Mouse (Mus musculus) frontal cortex, adult 2 months (tissue): ENCODE measurements around the gene Timp2. TPM values are rescaled to one million over a fixed set of nuclear protein-coding genes. Genes with fewer than 3 reads are reported as not detected.
"Not testable (repeated sequence)": the region's sequence is repeated elsewhere in the genome, so short reads cannot be mapped to it uniquely, and the experiment has no call there.

Experiments used
- DNase-seq, 2 experiments: peaks; one replicate each; pipeline ENCODE4 v3.0.0; 2022; ENCODE audit warnings: low spot score in 1 of 2; ENCODE audit errors: extremely low spot score in 1 of 2
- polyA plus RNA-seq: library from polyadenylated mRNA; depleted of rRNA; stranded (reverse); fragments of >200 nt; gene quantifications from 2 replicates; pipeline ENCODE4 v1.2.3, GENCODE M21; 2012

The Timp2 gene
- polyA plus RNA-seq, 1 experiment, result 218 TPM

DNA sequence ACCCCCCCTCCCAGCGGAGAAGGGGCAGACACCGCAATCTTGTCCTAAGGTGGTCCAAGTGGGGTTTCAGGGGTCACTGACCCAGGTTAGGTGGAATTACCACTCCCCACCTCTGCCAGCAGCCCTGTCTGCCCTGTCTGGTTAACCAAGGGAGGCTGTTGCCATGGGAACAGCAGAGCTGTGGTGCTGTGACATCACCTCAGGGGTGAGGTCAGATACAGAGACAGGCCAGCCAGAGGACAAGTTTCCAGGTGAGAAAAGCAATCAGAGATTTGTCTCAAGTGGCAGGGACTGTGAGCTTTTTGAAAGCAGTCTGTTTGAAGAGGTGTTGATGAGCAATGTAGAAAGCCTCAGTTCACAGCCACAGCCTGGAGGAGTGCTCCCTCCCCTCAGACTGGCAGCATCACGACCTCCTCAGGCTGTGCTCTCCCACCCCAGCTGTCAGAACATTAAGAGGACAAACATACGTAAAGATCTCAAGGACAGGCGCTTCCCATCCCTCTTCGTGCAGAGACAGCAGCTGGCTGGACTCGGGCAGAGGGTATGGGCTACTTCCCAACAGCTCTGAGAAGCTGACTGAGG, 13.0 kb downstream of the Timp2 start, which contains the start of gene Cep295nl:
Gene Cep295nl, minus strand, starts transcription at position 101 of the 582 bp plus-strand sequence.
- peak in 1 of 2 experiments; percentile 31 for DNase-seq

DNA sequence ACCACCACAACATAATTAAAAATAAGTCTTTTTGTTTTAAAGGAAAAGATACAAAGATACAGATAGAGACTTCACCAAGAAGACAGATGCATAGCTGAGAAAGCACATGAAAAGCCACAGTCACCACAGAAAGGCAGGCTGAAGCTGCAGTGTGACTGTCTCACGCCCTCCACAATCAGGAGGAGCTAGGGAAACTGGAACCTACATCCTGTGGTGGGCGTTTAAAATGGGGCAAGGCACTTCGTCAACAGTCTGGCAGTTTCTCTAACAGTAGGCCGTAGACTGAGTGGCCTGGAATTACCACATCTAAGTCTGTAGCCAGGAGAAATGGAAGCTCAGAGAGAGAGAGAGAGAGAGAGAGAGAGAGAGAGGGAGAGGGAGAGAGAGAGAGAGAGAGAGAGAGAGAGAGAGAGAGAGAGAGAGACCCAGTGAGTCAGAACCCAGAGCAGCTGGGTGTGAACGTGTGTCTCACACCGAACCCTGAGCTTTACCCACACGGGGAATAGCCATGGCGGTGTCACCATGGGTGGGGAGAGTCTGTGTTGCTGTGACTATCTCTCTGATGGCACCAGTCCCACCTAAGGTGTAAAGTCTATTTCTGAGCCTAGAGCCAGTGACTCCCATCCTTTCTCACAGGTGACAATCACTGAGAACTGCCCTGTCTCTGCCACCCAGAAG, 17.9 kb downstream of the Timp2 start:
- DNase-seq, result peak; percentile 46 to 81

DNA sequence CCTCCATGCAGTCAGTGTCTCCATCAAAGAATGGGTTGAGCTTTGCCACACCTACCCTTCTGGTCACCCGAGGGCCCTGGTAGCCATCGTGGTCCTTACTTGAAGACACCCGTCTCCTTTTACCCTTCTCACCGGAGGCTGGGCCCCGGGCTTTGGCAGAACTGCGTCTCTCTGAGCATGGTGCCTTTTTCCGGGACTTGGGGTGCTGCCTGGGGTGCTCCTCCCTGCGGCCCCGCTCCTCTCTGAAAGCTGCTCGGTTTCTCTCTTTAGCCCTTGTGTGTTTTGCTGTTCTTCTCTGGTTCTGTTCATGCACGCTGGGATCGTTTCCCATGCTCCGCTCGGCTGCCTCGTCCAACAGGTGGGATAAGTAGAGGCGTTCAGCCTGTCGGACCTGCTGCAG, 22.1 kb downstream of the Timp2 start:
- no peak for DNase-seq

DNA sequence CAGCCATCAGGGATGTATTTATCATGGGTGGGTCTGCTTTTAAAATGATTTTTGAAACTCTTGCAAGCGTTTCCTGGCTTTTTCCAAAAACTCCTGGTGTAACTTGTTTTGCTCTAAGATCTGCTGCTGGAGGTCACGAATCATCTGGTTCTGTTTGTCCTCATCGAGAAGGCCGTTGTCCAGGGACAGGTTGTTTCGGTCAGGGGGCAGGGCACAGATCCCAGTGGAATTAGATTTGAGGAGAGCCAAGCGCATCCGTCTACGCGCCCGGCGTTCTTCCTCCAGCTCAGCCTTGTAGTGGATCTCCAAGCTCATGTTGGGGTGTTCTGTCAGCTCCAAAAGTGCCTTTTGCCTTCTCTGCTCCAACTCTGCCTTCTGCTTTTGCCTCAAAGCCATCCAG, 23.2 kb downstream of the Timp2 start:
- no peak for DNase-seq

DNA sequence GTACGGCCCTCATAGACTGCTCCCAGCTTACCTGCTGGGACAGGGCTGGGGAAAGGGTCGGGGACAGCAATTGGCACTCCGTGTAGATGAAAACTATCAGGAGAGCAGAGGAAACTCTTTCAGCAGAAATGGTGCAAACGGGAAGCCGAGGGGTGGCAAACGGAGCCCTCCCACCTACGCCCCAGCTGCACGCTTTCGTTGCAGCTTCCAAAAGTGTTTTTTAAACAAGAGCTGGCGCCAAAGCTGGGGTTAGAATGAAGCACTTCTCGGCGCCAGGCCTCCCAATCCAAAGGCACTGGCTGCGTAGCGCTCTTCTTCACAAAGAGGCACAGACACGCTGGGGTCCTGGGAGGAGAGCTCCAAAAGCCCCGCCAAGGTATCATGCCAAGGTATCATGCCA, 24.8 kb downstream of the Timp2 start:
- DNase-seq, result peak; percentile 42 to 83

DNA sequence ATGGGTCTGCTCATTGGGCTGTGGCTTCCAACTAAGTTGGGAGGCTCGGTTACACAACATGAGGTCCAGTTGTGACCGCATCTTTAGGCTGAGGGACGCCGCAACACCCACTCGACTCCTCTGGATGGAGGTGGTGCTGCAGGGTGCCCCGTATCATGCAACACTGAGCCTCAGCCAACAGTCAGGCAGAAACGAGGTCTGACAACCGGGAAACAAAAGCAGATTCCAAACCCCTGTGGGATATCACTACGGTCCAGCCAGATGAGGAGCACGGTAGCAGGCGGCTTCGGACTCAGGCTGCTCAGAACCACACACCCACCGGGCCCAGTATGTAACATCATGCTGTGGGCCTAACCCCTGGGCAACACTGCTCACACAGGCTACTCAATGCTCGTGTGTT, 25.2 kb downstream of the Timp2 start:
- DNase-seq, result no peak

DNA sequence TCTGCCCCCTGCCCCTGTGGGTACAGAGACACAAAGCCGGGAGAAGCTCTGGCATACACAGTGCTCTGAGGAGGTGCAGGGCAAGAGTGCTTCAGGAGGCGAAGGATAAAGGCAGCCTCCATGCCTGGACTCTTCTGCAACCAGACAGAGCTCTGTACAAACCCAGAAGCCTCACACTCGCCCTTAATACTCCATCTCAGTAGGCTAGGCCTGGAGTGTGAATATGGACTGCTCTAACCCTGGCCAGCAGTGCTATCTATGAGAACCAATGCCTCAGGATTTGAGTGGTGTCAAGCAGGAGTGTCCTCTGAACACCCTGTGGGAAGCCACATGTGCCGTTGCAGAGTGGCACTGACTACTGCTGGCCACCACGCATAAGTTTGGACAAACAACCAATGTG, 26.6 kb downstream of the Timp2 start:
- DNase-seq, result no peak

DNA sequence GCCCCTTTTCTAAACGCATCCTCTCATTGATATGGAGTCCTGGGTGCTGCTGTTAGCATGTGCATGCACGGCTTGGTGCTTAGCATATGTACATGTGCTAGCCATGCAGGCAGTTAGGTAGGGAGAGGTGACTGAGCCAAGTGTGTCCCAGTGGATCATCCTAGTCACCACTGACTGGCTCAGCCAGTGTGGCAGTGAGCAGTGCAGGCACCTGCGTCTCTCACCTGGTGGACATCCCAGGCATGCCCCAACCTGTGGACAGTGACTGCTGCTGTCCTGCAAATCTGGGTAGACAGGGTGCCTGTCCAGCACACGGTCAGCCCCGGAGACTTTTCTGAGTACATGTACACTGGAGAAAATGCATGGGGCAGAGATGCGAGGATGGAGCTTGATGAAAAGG, 27.0 kb downstream of the Timp2 start:
- no peak for DNase-seq

DNA sequence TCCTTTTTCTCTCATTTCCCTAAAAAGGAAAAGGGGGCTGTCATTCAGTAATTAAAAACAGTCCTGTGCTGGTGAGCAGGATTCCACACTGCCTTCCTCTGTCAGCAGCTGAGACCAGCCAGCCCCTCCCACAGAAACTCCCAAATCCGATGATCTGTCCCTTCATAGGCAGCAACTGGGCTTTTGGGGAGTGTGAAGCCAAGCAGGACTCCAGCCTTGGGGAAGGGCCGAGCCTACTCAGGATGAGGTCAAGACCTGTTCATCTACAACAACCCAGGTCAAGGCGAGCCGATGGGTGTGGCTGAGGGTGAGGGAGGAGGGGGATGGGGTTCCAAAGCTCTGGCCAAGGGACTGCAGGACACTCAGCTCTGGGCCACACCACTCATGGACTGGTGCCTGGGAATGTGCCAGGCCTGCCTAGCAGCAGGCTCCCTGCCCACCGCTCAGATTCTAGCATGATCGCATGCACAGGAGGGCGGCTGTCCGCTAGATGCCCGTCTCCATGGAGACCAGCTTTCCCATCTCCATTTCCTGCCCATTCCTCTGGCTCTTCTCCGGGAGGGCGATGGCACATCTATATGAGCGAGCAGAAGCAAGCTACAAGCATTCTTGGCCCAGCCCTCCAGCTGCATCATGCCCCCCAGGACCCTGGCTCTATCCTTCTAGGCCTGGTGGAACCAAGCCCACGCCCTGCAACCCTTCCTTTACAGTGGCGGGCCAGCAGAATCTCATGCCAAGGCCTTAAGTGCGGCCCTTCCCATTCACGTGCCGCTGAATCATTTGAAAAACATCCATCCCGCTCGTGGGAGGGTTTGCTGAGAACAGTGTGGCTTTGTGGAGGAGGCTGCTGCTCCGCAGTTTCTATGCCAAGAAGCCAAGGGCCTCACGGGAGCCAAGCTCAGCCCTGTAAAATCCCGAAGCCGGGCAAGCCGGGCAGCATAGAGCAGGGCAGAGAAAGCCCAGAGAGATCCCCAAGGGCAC, 28.3 kb downstream of the Timp2 start:
- DNase-seq, result peak; percentile 83 to 92

DNA sequence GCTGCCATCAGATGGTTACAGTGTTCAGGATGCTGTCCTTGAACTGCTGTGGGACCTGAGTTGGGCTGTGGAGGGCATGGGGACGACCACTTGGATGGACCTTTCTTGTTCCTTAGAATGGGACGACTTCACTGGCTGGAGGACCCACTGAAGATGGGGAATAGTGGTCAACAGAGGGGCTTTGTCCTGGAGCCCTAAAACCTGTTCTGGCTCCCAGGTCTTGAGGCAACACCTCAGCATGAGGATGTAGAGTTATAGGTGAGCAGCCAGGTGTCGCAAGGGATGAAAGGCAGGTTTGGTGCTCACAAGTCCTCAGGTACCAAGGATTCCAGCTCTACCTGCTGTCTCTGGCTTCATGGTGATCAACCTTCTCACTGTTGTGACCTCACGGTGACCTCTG, 29.0 kb downstream of the Timp2 start:
- DNase-seq, result no peak

DNA sequence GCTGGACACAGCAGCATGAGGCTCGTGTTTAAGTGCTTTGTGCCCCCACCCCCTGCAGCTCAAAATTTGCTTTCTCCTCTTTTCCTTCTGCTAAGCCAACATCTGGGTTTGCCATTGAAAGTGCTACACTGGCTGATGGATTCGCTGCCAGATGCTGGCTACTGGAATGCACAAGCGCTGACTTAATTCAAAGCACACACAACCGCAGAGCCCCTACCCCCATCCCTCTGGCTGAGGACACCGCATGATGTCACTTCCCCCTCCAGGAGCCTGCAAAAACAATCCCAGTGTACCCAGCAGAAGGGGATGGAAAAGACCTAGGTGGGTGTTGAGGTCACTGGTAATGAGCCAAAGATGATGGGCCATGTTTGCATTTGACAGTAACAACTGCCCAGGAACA, 31.0 kb downstream of the Timp2 start:
- DNase-seq, result no peak

DNA sequence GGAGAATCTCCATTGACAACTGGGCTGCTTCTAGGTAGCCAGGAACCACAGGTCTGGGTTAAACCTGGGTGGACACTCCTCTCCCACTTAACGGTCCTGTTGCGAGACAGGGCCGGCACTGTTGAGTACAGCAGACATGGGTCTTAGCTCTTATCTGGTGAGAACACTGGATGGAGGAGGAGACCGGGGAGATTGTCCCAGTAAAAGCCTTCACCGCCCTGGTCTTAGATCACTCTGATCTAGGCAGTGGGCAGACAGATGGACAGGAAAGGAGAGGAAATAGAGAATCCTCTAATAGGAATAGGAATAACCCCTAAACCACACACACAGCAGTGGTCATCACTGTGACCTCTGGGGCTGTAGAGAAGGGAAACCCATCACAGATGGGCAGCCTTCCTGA, 31.6 kb downstream of the Timp2 start:
- DNase-seq, result no peak

DNA sequence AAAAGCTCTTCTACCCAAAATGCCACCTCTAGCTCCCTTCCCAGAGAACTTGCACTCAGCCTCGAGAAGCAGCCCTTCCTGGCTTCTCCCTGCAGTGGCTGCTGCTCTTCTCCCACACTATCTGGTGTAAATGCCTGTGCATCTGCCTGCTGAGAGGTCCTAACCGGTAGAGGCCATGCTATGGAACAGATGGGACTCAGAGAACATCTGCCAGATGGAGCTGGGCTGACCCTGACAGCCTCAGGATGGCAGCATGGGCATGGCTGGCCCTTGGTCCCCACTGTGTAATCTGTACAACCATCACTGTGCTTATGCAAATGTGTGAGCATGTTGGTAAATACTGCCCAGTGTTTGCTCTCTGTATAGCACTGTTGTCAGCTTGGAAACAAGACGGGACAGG, 32.9 kb downstream of the Timp2 start:
- no peak for DNase-seq

DNA sequence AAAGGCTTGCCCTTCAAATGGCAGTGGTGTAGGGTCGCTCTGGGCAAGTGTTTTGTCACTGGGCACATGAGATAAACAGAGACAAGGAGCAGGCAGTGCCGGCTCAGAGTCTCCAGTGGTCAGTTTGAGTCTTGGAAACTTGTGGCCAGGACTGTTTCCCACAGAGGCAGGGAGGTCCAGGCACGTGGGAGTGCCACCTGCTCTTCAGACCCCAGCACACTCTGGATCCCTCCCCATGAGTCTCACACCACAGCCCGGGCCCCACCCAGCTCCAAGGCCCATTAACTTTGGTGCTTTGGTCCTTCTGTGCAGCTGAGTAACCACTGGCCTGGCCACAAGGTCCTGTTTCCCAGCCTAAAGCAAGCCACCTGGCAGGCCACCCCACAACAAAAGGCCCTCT, 33.6 kb downstream of the Timp2 start:
- no peak for DNase-seq

DNA sequence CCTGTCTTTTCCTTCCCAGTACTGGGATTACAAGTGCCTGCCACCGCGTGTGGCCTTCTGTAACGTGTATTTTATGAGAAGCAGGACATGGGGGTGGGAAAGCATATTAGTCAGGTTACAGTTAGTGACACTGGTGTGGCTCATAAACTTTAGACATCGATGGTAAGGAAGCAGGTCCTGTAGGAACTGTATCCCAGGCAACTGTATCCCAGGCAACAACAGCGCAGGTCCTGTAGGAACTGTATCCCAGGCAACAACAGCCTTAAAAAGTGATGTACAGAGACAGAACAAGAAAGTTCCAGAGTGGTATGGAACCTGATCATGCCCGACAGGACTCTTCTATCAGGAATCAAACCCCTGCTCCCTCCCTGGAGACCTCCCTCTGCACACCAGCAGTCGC, 34.0 kb downstream of the Timp2 start:
- peak in 1 of 2 experiments; percentile 57 for DNase-seq

DNA sequence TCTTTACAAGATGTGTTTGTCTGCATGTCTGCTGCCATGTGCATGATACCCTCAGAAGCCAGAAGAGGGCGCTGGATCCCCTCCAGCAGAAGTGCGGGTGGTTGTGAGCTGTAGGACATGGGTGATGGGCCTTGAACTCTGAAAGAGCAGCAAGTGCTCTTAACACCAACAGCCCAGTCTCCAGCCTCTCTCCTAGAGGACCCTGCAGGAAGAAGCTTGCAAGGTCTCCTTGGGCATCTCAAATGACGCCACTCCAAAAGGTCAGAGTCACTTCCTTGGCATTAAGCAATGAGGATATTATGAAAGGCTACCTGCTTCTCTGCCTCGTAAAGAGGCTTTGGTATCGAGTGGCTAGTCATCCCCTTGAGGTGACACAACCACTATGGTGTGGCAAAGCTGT, 36.9 kb downstream of the Timp2 start:
- peak in 1 of 2 experiments; percentile 61 for DNase-seq

DNA sequence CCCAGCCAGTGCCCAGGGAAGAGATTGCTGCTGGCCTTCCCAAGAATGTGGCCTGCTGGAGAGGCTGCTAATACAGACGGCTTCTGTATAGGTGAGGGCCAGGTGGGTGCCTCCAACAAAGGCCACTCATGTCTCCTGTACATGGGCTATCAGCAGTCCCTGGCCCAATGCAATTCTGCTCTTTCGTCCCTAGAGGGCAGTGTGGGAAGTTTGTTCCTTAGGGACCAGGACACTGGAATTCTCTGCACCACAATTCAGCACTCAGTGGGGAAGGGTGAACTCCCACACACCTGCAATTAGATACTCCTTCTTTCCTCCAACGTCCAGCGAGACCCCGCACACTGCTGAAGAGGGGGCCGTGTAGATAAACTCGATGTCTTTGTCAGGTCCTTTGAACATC, 38.4 kb downstream of the Timp2 start:
- peak in 1 of 2 experiments; percentile 85 for DNase-seq

DNA sequence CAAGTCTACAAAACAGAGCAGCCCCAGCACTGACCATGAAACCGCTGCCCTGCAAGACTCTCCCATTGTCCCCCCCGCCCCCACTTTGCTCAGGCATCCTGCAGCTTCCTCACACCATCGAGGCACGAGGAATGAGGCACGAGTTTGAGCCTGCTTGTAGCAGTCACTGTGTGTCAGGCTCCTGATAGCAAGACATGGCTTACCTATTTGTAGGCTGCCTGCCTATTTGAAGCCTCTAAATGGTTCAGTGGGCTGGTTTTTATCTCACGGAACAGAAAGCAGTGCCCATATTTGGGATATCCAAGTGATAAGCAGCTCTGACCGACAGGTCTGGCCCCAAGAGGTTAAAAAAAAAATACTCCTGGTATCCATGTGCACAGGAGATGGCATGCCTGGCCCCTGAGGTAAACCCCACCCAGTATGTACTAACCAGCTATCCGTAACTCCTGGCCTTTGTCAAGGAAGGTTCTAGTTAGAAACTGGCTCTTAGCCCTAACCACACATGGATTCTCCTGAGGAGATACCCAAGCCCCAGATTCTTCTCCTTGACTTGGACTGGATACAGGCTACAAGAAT, 39.2 kb downstream of the Timp2 start:
- DNase-seq, result no peak

DNA sequence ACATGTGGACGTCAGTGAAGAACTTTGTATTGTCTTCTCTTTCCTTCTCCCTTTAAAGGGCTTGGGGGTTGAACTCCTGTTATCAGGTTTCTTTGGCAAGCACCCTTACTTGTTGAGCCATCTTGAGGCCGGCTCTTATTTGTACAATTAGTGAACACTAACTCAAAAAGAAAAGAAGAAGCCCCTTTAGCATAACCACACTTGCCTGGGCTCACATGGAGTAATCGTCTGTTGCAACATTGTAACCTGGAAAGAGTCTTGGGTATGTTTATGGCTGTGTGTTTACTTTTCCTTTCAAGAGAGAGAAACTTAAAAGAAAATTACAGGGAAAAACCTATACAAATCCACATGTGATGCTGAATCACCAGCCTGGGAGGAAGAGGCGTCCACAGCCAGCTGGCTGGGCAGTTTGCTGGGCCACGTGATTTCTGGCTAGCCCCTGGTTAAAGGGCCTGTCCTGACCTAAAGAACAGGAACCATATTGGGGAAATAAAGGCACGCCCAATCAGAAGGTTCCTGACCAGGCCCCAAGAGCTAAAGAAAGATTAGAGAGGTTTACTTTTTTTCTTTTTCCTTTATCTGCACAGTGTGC, 43.3 kb downstream of the Timp2 start:
- DNase-seq, result no peak

DNA sequence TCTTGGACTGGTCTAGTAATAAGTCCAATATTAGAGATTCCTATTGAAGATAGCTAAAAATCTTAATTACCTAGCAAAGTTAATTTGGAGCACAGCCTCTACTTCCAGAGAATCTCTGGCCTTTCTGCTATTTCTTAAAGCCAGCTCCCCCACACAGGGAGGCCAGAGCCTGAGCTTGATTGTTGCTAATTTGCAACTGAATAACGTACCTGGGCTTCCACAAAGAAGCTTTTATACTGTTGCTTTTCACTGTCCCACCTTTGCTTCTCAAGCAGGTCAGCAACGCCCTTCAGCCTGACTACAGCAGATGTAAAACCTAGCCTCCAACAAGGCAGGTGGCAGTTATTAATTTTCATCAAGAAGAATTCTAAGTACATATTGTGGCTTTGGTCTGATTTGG, 47.6 kb downstream of the Timp2 start:
- DNase-seq, result not testable (repeated sequence)

DNA sequence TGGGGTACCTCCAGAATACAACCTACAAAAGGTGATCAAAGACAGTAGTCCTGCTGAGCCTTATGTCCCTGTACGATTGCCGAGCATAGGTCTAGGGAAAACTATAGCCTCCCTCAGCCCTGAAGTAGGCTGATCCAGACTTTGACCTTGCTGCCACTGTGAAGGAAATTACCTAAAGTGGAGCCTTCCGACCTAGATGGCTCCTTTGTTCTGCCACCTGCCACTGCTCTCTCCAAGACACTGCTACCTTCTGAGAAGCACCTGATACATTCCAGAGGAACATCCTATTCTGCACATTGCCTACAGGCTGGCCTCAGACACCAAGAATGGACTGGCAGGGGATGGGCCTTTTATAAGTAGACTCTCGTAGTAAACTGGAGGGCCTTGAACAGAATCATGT, 51.6 kb downstream of the Timp2 start:
- not testable (repeated sequence) for DNase-seq
